Mouse (Mus musculus): ENCODE results near the gene Hmcn2.
A peak's percentile ranks its signal among the peaks of the same experiment; 100 is the strongest.

Gene Hmcn2

GRCm38 (mm10) chr2:31314007-31314465 is at the start of gene Hmcn2:
Gene Hmcn2 (plus strand): TSS chr2:31314415.
- no peak for DNase-seq (ENCODE audit: low read depth, low spot score)

GRCm38 (mm10) chr2:31267447-31267846 is 46.8 kb upstream of the Hmcn2 start:
- no peak for DNase-seq (ENCODE audit: low read depth, low spot score)

GRCm38 (mm10) chr2:31268631-31269030 is 45.6 kb upstream of the Hmcn2 start:
- DNase-seq (ENCODE audit: low read depth, low spot score), result no peak

GRCm38 (mm10) chr2:31269188-31269587 is 45.0 kb upstream of the Hmcn2 start:
- DNase-seq (ENCODE audit: low read depth, low spot score), result no peak

GRCm38 (mm10) chr2:31269847-31270246 is 44.4 kb upstream of the Hmcn2 start:
- no peak for DNase-seq (ENCODE audit: low read depth, low spot score)

- no peak for DNase-seq (ENCODE audit: low read depth, low spot score)
Measured at GRCm38 (mm10) chr2:31270470-31270869, 43.7 kb upstream of the Hmcn2 start.

- DNase-seq (ENCODE audit: low read depth, low spot score), result no peak
Measured at GRCm38 (mm10) chr2:31271071-31271470, 43.1 kb upstream of the Hmcn2 start.

- no peak for DNase-seq (ENCODE audit: low read depth, low spot score)
Measured at GRCm38 (mm10) chr2:31274993-31275392, 39.2 kb upstream of the Hmcn2 start.

- DNase-seq (ENCODE audit: low read depth, low spot score), result no peak
Measured at GRCm38 (mm10) chr2:31277810-31278209, 36.4 kb upstream of the Hmcn2 start.

GRCm38 (mm10) chr2:31278483-31278882 is 35.7 kb upstream of the Hmcn2 start:
- no peak for DNase-seq (ENCODE audit: low read depth, low spot score)

GRCm38 (mm10) chr2:31281138-31281537 is 33.1 kb upstream of the Hmcn2 start:
- no peak for DNase-seq (ENCODE audit: low read depth, low spot score)

GRCm38 (mm10) chr2:31282266-31282665 is 31.9 kb upstream of the Hmcn2 start:
- no peak for DNase-seq (ENCODE audit: low read depth, low spot score)

- DNase-seq (ENCODE audit: low read depth, low spot score), result no peak
Measured at GRCm38 (mm10) chr2:31282880-31283279, 31.3 kb upstream of the Hmcn2 start.

- no peak for DNase-seq (ENCODE audit: low read depth, low spot score)
Measured at GRCm38 (mm10) chr2:31284531-31284930, 29.7 kb upstream of the Hmcn2 start.

GRCm38 (mm10) chr2:31291421-31291820 is 22.8 kb upstream of the Hmcn2 start:
- peak; percentile 53 for DNase-seq (ENCODE audit: low read depth, low spot score)

- peak; percentile 54 for DNase-seq (ENCODE audit: low read depth, low spot score)
Measured at GRCm38 (mm10) chr2:31294985-31295384, 19.2 kb upstream of the Hmcn2 start.

GRCm38 (mm10) chr2:31296395-31296794 is 17.8 kb upstream of the Hmcn2 start:
- no peak for DNase-seq (ENCODE audit: low read depth, low spot score)

- no peak for DNase-seq (ENCODE audit: low read depth, low spot score)
Measured at GRCm38 (mm10) chr2:31297602-31298268, 16.5 kb upstream of the Hmcn2 start.

- DNase-seq (ENCODE audit: low read depth, low spot score), result no peak
Measured at GRCm38 (mm10) chr2:31298814-31299213, 15.4 kb upstream of the Hmcn2 start.

GRCm38 (mm10) chr2:31299266-31299665 is 14.9 kb upstream of the Hmcn2 start:
- DNase-seq (ENCODE audit: low read depth, low spot score), result peak; percentile 79

- DNase-seq (ENCODE audit: low read depth, low spot score), result no peak
Measured at GRCm38 (mm10) chr2:31299996-31300395, 14.2 kb upstream of the Hmcn2 start.

GRCm38 (mm10) chr2:31303177-31303576 is 11.0 kb upstream of the Hmcn2 start:
- DNase-seq (ENCODE audit: low read depth, low spot score), result no peak

- no peak for DNase-seq (ENCODE audit: low read depth, low spot score)
Measured at GRCm38 (mm10) chr2:31304191-31304590, 10.0 kb upstream of the Hmcn2 start.

All from forelimb bud, embryonic 11.5 days (tissue).